Mouse (Mus musculus): ENCODE measurements at regions not wholly inside any gene's neighbourhood (a gene's known extent, or its start where the extent isn't known, plus 50 kb on each side); places are given as distances from the start of the nearest gene placed in this dataset.
A peak's percentile ranks its signal among the peaks of the same experiment; 100 is the strongest.

GRCm38 (mm10) chr4:18620361-18620760, 984.9 kb upstream of the Gm12353 start:
- H3K4me2 ChIP-seq (replicated peaks; ENCODE audit: low read depth, low read length) = no peak overlapping the region
- no peak for ATAC-seq (ENCODE audit: insufficient number of reproducible peaks, insufficient read depth, low FRiP score, low read depth)
- no peaks in the 10 kb centered on the region for H3K9me3 ChIP-seq (ENCODE audit: control insufficient read depth, low read depth, low read length)

DNA sequence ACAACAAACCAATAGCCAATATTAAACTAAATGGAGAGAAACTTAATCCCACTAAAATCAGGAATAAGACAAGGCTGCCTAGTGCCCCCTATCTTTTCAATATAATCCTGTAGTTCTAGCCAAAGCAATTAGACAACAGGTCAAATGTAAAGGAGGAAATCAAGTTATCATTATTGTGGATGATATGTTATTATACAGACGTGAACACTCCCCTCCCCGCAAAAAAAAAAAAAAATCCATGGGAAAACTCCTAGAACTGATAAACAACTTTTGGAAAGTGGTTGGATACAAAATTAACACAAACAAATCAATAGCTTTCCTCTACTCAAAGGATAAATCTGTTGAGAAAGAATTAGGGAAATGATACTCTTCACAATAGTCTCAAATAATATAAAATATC, 966.2 kb upstream of the Gm12353 start:
- no peaks in the 10 kb centered on the region for H3K27me3 ChIP-seq (ENCODE audit: control insufficient read depth, insufficient read depth, low read length)
- ATAC-seq (ENCODE audit: insufficient number of reproducible peaks, insufficient read depth, low FRiP score, low read depth) = no peak
- H3K9me3 ChIP-seq (ENCODE audit: control insufficient read depth, low read depth, low read length) = no peaks in the 10 kb centered on the region
- H3K4me2 ChIP-seq (replicated peaks; ENCODE audit: low read depth, low read length) = no peak overlapping the region
- 94% methylated on average over 2 of the region's 2 CpGs for WGBS
- H3K4me3 ChIP-seq (ENCODE audit: low read depth, low read length) = no peak overlapping the region
- H3K27ac ChIP-seq (ENCODE audit: low read length) = no peak overlapping the region
- no peaks in the 10 kb centered on the region for H3K36me3 ChIP-seq (ENCODE audit: control insufficient read depth, insufficient read depth, low read length)
- no peaks in the 10 kb centered on the region for H3K4me1 ChIP-seq (ENCODE audit: control insufficient read depth, insufficient read depth, low read length)
- H3K9ac ChIP-seq (replicated peaks; ENCODE audit: low read depth, low read length) = no peak overlapping the region

More at GRCm38 (mm10) chr4:18620361-18620760, 984.9 kb upstream of the Gm12353 start:
- Histone ChIP-seq H3K9ac (replicated peaks; ENCODE audit: low read depth, low read length) (no peak overlapping the region), H3K27ac (ENCODE audit: low read length) (no peak overlapping the region), H3K36me3 (ENCODE audit: control insufficient read depth, insufficient read depth, low read length) (no peaks in the 10 kb centered on the region), H3K27me3 (ENCODE audit: control insufficient read depth, insufficient read depth, low read length) (no peaks in the 10 kb centered on the region), H3K4me3 (ENCODE audit: low read depth, low read length) (no peak overlapping the region), H3K4me1 (ENCODE audit: control insufficient read depth, insufficient read depth, low read length) (no peaks in the 10 kb centered on the region)

- H3K27ac ChIP-seq (ENCODE audit: low read length) = no peak overlapping the region
- H3K36me3 ChIP-seq (ENCODE audit: control insufficient read depth, insufficient read depth, low read length) = no peaks in the 10 kb centered on the region
- no peaks in the 10 kb centered on the region for H3K27me3 ChIP-seq (ENCODE audit: control insufficient read depth, insufficient read depth, low read length)
- H3K9me3 ChIP-seq (ENCODE audit: control insufficient read depth, low read depth, low read length) = no peaks in the 10 kb centered on the region
- ATAC-seq (ENCODE audit: insufficient number of reproducible peaks, insufficient read depth, low FRiP score, low read depth) = no peak
- no peak overlapping the region for H3K9ac ChIP-seq (replicated peaks; ENCODE audit: low read depth, low read length)
- no peaks in the 10 kb centered on the region for H3K4me1 ChIP-seq (ENCODE audit: control insufficient read depth, insufficient read depth, low read length)
- 42% methylated on average over 1 of the region's 1 CpGs for WGBS
- H3K4me3 ChIP-seq (ENCODE audit: low read depth, low read length) = no peak overlapping the region
- H3K4me2 ChIP-seq (replicated peaks; ENCODE audit: low read depth, low read length) = no peak overlapping the region
Observed at GRCm38 (mm10) chr4:18649153-18649552, 956.1 kb upstream of the Gm12353 start.

DNA sequence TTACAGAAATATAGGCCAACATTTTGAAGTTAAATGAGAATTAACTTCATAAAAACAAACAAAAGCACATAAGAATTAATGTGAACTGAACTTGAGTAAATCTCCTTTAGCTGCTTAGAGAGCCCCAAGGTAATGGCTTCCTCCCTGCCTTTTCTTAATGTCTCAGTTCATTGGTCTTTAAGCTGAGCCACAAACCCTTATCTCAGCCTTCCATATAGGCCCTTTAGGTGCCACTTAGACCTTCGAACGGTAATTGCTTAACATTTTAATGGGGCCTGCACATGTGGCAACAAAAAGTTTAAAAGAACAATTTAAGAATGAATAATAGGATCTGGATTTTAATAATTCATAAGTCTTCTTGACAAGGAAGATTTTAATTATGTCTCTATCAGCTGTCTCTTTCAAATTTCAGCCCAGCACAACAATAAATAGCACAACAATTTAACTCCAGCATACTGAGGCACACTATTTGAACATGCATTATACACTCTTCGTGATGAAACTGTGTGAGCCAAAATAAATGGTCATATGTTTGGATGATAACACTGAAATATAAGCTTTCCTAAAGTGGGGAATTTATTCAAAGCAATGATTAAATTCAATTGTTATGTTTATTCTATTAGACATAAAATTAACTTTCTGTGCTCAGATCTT, 919.2 kb upstream of the Gm12353 start:
- Histone ChIP-seq H3K36me3 (ENCODE audit: control insufficient read depth, insufficient read depth, low read length) (no peaks in the 10 kb centered on the region), H3K4me2 (replicated peaks; ENCODE audit: low read depth, low read length) (no peak overlapping the region), H3K27ac (ENCODE audit: low read length) (no peak overlapping the region), H3K9ac (replicated peaks; ENCODE audit: low read depth, low read length) (no peak overlapping the region), H3K27me3 (ENCODE audit: control insufficient read depth, insufficient read depth, low read length) (no peaks in the 10 kb centered on the region), H3K4me1 (ENCODE audit: control insufficient read depth, insufficient read depth, low read length) (no peaks in the 10 kb centered on the region), H3K9me3 (ENCODE audit: control insufficient read depth, low read depth, low read length) (no peaks in the 10 kb centered on the region), H3K4me3 (ENCODE audit: low read depth, low read length) (no peak overlapping the region)
- no peak for ATAC-seq (ENCODE audit: insufficient number of reproducible peaks, insufficient read depth, low FRiP score, low read depth)
- WGBS = 63% methylated on average over 3 of the region's 3 CpGs

GRCm38 (mm10) chr4:18694076-18694475, 911.2 kb upstream of the Gm12353 start:
- no peak overlapping the region for H3K4me2 ChIP-seq (replicated peaks; ENCODE audit: low read depth, low read length)

GRCm38 (mm10) chr4:18696246-18696645, 909.0 kb upstream of the Gm12353 start:
- 59% methylated on average over 3 of the region's 3 CpGs for WGBS
- Histone ChIP-seq H3K36me3 (ENCODE audit: control insufficient read depth, insufficient read depth, low read length) (no peaks in the 10 kb centered on the region), H3K4me3 (ENCODE audit: low read depth, low read length) (no peak overlapping the region), H3K4me1 (ENCODE audit: control insufficient read depth, insufficient read depth, low read length) (no peaks in the 10 kb centered on the region), H3K27ac (ENCODE audit: low read length) (no peak overlapping the region), H3K4me2 (replicated peaks; ENCODE audit: low read depth, low read length) (no peak overlapping the region), H3K27me3 (ENCODE audit: control insufficient read depth, insufficient read depth, low read length) (no peaks in the 10 kb centered on the region), H3K9me3 (ENCODE audit: control insufficient read depth, low read depth, low read length) (no peaks in the 10 kb centered on the region), H3K9ac (replicated peaks; ENCODE audit: low read depth, low read length) (no peak overlapping the region)
- no peak for ATAC-seq (ENCODE audit: insufficient number of reproducible peaks, insufficient read depth, low FRiP score, low read depth)

More at GRCm38 (mm10) chr4:18694076-18694475, 911.2 kb upstream of the Gm12353 start:
- H3K36me3 ChIP-seq (ENCODE audit: control insufficient read depth, insufficient read depth, low read length) = no peaks in the 10 kb centered on the region
- H3K4me1 ChIP-seq (ENCODE audit: control insufficient read depth, insufficient read depth, low read length) = no peaks in the 10 kb centered on the region
- no peaks in the 10 kb centered on the region for H3K9me3 ChIP-seq (ENCODE audit: control insufficient read depth, low read depth, low read length)
- no peak for ATAC-seq (ENCODE audit: insufficient number of reproducible peaks, insufficient read depth, low FRiP score, low read depth)
- no peak overlapping the region for H3K9ac ChIP-seq (replicated peaks; ENCODE audit: low read depth, low read length)
- no peaks in the 10 kb centered on the region for H3K27me3 ChIP-seq (ENCODE audit: control insufficient read depth, insufficient read depth, low read length)
- no peak overlapping the region for H3K4me3 ChIP-seq (ENCODE audit: low read depth, low read length)
- H3K27ac ChIP-seq (ENCODE audit: low read length) = no peak overlapping the region

DNA sequence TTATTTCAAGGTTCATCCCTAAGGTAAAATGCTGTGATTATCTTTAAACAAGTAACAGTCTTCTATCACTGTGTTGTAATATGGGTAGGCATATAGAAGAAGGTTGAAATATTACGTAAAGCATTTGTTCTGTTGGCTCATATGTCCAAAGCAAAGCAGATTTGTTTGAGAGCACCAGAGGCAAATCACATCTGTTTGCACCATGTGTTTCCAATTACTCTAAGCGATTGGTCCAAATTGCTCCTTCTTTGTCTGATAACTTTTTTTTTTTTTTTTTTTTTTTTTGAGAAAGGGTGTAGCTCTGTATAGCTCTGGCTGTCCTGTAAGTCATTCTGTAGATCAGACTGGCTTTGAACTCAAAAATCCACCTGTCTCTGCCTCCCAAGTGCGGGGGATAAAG, 861.0 kb upstream of the Gm12353 start:
- H3K4me3 ChIP-seq (ENCODE audit: low read depth, low read length) = no peak overlapping the region
- WGBS = 83% methylated on average over 3 of the region's 3 CpGs
- no peak for ATAC-seq (ENCODE audit: insufficient number of reproducible peaks, insufficient read depth, low FRiP score, low read depth)
- H3K27ac ChIP-seq (ENCODE audit: low read length) = no peak overlapping the region
- no peak overlapping the region for H3K4me2 ChIP-seq (replicated peaks; ENCODE audit: low read depth, low read length)
- no peaks in the 10 kb centered on the region for H3K36me3 ChIP-seq (ENCODE audit: control insufficient read depth, insufficient read depth, low read length)
- no peak overlapping the region for H3K9ac ChIP-seq (replicated peaks; ENCODE audit: low read depth, low read length)
- H3K4me1 ChIP-seq (ENCODE audit: control insufficient read depth, insufficient read depth, low read length) = no peaks in the 10 kb centered on the region
- no peaks in the 10 kb centered on the region for H3K27me3 ChIP-seq (ENCODE audit: control insufficient read depth, insufficient read depth, low read length)
- H3K9me3 ChIP-seq (ENCODE audit: control insufficient read depth, low read depth, low read length) = no peaks in the 10 kb centered on the region

DNA sequence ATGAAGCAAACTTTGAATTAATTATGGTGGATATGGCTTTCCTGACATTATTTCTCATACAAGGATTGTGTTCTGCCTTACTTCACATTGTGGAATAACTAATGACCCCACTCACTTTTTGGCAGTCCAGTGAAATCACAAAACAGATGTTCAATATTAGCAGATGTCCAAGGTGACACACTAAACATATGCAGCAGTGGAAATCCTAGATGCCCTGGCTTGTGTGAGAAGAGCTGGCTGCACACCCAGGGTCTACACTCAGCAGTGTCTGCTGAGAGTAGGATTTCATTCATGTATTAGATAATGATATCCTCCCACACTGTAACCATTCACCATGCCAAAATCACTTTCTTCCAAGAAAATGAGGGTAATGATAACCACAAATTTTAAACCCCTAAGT, 816.9 kb upstream of the Gm12353 start:
- Histone ChIP-seq H3K4me2 (replicated peaks; ENCODE audit: low read depth, low read length) (no peak overlapping the region), H3K9ac (replicated peaks; ENCODE audit: low read depth, low read length) (no peak overlapping the region), H3K9me3 (ENCODE audit: control insufficient read depth, low read depth, low read length) (no peaks in the 10 kb centered on the region), H3K27ac (ENCODE audit: low read length) (no peak overlapping the region), H3K36me3 (ENCODE audit: control insufficient read depth, insufficient read depth, low read length) (no peaks in the 10 kb centered on the region), H3K4me1 (ENCODE audit: control insufficient read depth, insufficient read depth, low read length) (no peaks in the 10 kb centered on the region), H3K4me3 (ENCODE audit: low read depth, low read length) (no peak overlapping the region), H3K27me3 (ENCODE audit: control insufficient read depth, insufficient read depth, low read length) (no peaks in the 10 kb centered on the region)
- ATAC-seq (ENCODE audit: insufficient number of reproducible peaks, insufficient read depth, low FRiP score, low read depth) = no peak; the same call in 1 of the 2 replicates

- no peaks in the 10 kb centered on the region for H3K9me3 ChIP-seq (ENCODE audit: control insufficient read depth, low read depth, low read length)
- no peaks in the 10 kb centered on the region for H3K36me3 ChIP-seq (ENCODE audit: control insufficient read depth, insufficient read depth, low read length)
- H3K4me3 ChIP-seq (ENCODE audit: low read depth, low read length) = no peak overlapping the region
- WGBS = 35% methylated on average over 2 of the region's 2 CpGs
- peak; percentile 87; the same call in 1 of the 2 replicates for ATAC-seq (ENCODE audit: insufficient number of reproducible peaks, insufficient read depth, low FRiP score, low read depth)
- peak overlapping the region; percentile 74; the same call in 1 of the 2 replicates for H3K27ac ChIP-seq (ENCODE audit: low read length)
- H3K4me2 ChIP-seq (replicated peaks; ENCODE audit: low read depth, low read length) = no peak overlapping the region
- no peaks in the 10 kb centered on the region for H3K4me1 ChIP-seq (ENCODE audit: control insufficient read depth, insufficient read depth, low read length)
- no peaks in the 10 kb centered on the region for H3K27me3 ChIP-seq (ENCODE audit: control insufficient read depth, insufficient read depth, low read length)
- H3K9ac ChIP-seq (replicated peaks; ENCODE audit: low read depth, low read length) = no peak overlapping the region
Observed at GRCm38 (mm10) chr4:18795740-18796394, 809.4 kb upstream of the Gm12353 start.

Measured in stomach, embryonic 14.5 days (tissue).